Mouse (Mus musculus): ENCODE measurements around the gene Snx21.

Snx21 gene

DNA sequence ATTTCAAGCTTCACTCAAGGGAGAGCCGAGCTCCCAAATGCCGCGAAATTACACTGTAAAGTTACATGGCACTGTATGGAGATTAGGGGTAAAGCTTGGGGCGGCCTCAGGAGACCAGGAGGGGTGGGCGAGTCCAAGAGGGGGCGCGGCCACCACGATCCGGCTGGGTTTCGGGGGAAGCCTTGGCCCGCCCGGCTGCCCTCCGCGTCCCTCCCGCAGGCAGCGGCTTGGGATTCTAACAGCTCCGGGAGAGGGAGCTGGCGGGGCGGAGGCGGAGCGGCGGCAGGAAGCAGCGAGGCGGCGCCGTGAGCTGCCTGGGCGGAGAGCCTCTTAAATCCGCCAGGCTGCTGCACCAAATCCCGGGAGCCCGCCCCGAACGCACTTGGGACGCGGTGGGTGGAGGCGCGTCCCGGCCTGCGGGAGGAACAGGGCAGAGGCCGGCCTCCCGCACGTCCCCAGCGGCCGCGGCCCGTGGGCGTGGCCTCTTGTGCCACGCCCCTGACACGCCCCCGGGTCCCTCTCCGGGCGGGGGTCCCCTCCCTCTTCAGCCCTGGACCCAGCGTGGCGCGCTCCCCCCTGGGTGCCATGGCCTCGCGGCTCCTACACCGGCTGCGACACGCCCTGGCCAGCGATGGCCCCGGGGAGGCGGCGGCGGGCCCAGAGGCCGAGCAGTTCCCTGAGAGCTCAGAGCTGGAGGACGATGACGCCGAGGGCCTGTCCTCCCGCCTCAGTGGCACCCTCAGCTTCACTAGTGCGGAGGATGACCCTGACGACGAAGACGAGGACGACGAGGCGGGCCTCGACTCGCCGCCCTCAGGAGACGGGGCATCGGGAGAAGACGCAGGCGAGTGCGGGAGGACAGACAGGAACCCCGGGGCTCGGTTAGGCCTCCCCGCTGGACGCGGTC, at the start of gene Snx21:
TSS of gene Snx21 (plus strand) at position 343 of the 907 bp plus-strand sequence.
- peak; percentile 98 for DNase-seq (ENCODE audit: inconsistent age in 2 of 2, low spot score in 1 of 2)

DNA sequence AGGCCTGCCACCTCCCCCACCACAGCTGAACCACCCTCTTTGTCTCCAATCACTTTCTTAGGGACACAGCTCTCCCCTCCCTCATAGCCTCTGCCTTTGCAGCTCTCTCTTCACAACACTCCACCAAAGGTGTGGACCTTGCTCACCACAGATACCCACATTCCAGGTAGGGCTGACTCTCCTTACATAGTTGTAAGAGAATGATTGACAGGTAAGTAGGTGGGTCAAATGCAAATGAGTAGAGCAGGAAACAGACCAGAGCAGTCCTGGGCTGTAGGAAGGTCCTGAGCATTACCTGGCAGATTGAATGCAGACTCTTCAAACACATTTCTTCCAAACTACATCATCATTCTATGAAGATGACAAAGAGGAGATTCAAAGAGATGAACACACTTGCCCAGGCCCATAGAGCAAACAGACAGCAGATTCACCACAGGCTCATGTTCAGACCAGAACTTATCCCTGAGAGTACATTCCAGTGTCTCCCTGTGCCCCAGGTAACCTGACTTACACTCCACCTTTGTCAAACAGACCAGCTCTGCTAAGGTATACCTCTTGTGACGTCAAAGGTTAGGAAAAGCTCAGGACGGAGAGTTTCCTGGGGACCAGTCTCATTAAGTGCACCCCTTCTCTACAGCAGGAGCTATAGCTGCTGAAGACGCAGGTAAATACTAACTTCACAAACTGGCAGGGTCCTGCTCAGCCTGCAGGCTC, 48.1 kb upstream of the Snx21 start:
- no peak for DNase-seq (ENCODE audit: inconsistent age in 2 of 2, low spot score in 1 of 2)

DNA sequence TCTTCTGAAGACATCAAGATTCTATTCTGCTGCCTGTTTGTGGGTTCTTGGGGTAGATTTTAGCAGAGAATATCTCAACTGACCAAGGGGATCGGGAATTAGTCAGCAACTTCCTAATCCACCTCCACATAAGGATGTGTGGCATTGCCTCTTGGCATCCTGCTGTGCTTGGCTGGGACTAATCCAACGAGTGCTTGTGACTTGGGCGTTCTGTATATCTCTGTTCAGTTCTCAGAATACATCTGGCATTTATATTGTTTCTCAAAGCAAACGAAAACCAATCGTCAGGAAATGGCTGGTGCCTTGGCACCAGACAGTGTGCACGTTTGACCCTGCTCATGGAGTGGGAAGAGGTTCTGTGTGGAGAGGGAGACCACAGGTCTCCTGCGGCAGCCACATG, 45.7 kb upstream of the Snx21 start:
- no peak for DNase-seq (ENCODE audit: inconsistent age in 2 of 2, low spot score in 1 of 2)

DNA sequence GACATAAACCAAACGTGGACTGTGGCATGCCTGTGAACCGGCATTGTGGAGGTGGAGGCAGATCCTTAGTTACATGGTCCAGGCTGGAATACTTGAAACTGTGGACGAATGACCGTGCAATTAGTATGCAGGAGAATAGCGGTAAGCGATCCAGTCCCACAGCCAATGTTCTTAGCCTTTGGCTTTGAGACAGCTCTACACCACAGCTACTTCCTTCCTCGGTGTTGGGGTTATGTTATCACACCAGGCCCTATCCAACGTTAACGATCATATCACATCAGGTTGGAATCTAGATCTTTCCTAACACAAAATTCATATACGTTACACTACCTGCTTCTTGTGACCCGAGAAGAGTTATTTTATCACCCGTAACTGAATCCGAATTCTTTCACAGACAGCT, 40.6 kb upstream of the Snx21 start:
- DNase-seq (ENCODE audit: inconsistent age in 2 of 2, low spot score in 1 of 2) = no peak

DNA sequence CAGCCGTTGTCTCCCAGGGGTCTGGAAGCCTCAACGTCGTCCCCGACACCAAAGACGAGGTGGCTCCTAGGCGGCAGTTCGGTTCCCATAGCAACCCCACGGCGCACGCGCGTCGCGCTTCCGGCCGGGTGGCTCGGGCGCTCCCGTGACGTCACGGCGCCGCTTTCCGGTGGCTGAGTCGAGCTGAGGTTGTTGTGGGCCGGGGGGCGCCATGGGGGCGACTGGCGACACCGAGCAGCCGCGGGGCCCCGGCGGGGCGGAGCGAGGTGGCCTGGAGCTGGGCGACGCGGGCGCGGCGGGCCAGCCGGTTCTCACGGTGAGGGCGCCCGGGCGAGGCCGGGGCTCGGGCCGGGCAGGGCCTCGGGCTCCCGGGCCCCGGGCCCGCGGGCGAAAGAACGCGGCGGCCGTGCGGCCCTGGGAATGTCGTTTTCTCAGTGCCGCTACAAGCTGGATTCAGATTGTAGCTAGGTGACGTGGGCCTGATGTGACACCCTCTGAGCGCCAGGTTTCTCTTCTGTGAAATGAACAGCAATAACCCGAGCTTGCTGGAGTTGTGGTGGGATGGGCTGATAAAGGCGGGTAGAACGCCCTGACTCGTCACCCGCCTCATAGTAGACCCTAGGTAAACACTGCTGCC, 39.7 kb upstream of the Snx21 start, which contains the start of the genes Wfdc3 and Dnttip1:
TSS of gene Wfdc3 (minus strand) at position 89 of the 637 bp plus-strand sequence.
TSS of gene Dnttip1 (plus strand) at position 141 of the 637 bp plus-strand sequence.
- DNase-seq (ENCODE audit: inconsistent age in 2 of 2, low spot score in 1 of 2) = peak; percentile 95 to 98

DNA sequence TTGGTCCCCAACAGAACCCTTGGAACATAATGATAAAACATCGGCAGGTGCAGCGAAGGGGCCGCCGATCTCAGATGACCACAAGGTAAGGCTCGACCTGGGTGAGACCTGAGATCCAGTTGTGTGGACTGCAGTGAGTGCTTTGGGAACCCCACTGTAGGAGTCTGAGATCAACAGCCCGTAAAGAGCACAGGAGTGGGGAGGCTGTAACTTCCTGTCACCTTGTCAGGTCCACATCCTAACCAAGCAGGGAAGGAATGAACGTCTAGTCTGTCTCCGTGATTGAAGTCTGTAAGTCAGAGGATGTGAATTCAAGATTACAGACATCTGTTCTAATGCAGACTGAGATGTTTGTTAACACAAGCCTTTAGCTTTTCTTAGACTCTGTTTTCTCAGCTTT, 38.9 kb upstream of the Snx21 start:
- DNase-seq (ENCODE audit: inconsistent age in 2 of 2, low spot score in 1 of 2) = no peak

DNA sequence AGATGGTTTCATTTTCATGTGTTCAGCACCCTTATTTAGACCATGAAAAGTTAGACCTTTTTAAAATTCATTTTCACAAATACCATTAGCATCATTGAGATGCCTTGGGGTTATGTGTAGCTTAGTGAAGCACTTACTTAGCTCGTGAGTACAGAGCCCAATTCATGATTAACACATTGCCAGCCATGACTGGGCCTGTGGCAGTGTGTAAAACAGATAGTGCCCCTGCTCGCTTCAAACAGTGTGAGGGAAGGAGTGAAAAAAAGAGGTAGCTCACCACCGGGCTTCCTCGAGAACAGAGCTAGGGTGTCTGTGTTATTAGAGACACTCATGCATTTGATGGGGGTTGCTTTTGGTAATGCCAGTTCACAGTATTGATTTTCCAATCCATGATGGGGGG, 37.4 kb upstream of the Snx21 start:
- no peak for DNase-seq (ENCODE audit: inconsistent age in 2 of 2, low spot score in 1 of 2)

DNA sequence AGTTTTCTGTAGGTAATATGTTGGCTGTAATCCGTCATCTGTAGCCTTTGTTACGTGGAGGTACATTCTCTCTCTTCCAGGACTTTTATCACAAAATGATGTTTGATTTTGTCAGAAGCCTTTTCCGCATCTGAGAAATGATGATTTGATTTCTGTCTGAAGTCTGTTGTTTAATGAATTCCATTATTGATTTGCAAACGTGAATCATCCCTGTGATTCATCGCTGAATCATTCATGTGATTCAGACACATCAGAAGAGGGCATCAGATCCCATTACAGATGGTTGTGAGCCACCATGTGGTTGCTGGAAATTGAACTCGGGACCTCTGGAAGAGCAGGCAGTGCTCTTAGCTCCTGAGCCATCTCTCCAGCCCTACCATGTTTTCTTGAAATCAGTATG, 36.6 kb upstream of the Snx21 start:
- DNase-seq (ENCODE audit: inconsistent age in 2 of 2, low spot score in 1 of 2) = peak in 1 of 2 experiments; percentile 79

DNA sequence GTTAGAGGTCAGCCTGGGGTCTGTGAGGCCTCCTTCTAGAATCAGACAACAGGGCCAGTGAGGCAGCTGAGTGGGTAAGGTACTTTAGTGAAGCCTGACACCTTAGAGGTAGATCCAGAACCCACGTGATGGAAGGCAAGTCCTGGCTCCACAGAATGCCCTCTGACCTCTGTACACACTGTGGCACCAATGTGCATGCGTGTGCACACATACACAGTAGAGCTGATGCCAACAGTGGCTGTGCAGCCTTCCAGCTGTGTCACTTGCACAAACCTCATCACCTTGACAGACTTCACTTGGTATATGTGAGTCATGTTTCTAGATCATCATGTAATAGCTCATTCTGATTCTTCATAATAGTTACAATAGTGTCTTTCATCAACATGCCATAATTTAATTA, 33.2 kb upstream of the Snx21 start:
- peak in 1 of 2 experiments; percentile 59 for DNase-seq (ENCODE audit: inconsistent age in 2 of 2, low spot score in 1 of 2)

DNA sequence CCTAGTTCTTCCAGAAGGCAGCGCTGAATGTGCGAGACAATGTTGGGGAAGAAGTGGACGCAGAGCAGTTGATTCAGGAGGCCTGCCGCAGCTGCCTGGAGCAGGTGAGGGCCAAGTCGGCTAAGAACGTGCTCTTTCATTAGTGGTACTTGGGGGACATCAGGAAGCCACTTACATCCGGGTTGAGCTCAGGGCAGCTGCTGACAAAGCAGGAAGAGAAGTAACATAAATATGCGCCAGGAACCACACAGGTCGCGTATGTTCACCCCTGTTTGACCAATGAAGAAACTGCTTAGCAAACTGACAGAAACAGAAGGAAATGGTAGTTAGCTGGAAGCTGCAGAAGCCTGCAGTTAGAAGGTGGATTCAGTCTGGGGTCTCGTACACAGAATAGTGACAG, 31.5 kb upstream of the Snx21 start:
- DNase-seq (ENCODE audit: inconsistent age in 2 of 2, low spot score in 1 of 2) = no peak

DNA sequence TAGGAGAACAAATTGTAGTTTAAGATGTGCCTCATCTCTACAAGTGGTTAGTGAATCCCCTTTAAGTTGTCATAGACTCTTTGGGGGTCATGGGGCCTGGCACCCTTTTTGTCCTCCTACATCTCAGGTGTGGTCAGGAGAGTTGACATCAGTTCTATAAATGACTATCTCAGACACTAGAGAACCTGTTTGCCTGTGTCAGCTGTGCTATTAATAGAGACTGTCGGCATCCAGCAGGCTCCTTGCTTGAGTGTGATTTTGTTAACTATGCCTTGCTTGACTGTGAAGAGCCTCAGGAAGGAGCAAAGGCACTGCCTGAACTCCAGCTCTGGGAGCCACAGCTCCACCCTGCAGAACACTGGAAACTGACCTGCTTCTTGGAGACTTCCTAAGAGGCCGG, 30.8 kb upstream of the Snx21 start:
- no peak for DNase-seq (ENCODE audit: inconsistent age in 2 of 2, low spot score in 1 of 2)

DNA sequence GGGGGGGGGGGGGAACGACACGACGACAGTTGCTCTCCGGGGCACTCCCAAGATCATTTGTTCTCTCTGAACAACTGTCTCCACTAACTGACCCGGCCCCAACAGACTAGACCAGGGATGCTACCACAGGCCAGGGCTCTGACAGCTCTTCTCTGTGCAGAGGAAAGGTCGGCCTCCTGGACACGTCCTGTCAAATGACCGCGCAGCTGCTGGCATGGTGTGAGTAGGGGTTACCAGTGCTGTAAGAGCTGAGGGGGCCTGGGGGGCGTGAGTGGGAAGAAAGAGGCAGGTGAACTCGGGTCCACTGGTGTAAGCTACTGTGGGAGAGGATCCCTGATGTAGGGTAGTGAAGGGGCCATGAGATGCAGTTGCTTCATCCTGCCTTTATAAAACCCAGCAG, 27.8 kb upstream of the Snx21 start:
- no peak for DNase-seq (ENCODE audit: inconsistent age in 2 of 2, low spot score in 1 of 2)

DNA sequence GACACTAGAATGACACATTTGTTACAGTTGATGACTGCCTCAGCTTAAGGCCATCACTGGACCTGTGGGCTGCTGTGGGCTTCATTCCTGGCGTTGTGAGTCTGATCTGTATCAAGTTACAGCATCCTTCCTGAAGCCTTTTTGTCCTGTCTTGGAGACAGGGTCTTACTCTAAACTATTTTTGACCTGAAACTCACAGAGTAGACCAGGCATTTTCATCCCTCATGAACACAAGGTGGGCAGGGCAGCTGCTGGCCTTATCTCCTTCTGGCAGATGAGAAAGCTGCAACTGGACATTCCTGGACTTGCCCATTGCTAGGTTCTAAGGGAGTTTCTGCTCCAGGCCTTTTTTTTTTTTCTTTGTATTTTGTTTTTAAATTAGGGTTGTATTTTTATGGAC, 26.9 kb upstream of the Snx21 start:
- DNase-seq (ENCODE audit: inconsistent age in 2 of 2, low spot score in 1 of 2) = no peak

DNA sequence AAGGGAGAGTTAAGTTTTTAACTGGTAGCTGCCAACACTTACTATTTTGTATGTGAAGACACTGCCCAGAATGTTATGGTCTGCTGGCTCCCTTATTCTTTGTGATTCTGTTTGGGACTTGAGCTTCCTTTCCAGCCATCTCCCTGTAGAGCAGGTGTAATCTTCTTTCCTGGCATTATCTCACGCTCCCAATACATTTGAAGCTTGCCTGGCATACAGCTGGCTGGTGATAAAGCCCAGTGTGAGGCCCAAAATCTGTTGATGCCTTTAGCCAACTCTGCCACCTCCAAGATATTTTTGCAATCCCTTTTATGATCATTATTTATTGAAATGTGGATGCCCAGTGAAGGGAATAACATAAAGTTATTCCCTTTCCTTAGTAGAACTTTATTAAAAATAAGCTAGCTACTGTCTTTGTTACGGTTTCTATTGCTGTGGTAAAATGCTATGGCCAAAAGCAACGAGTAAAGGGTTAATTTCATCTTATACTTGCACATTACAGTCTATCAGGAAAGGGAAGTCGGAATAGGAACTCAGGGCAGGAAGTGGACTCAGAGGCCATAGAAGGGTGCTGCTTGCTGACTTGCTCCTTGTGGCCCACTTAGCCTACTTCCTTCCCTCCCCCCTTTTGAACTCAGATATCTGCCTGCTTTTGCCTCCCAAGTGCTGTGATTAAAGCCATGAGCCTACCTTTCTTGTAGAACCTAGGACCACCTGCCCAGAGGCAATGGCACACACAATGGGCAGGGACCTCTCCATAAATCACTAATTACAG, 25.4 kb upstream of the Snx21 start:
- DNase-seq (ENCODE audit: inconsistent age in 2 of 2, low spot score in 1 of 2) = no peak

DNA sequence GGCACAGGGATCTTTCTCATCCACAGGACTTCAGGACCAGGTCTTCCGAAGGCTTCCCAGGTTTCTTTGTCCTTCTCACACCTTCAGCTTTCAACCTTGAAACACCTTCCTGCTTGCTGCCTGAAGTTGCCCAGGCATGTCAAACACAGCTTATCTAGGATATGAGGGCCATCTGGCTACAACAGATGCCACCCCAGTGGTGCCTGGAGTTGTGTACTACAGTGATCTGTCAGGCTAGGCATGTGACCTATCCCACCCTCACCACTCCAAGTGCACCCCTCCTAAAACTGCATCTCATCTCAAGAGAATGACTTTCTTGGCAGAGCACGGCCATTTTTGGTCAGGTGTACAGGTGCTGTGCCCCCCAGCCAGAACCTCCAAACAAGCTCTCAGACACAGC, 24.1 kb upstream of the Snx21 start:
- no peak for DNase-seq (ENCODE audit: inconsistent age in 2 of 2, low spot score in 1 of 2)

DNA sequence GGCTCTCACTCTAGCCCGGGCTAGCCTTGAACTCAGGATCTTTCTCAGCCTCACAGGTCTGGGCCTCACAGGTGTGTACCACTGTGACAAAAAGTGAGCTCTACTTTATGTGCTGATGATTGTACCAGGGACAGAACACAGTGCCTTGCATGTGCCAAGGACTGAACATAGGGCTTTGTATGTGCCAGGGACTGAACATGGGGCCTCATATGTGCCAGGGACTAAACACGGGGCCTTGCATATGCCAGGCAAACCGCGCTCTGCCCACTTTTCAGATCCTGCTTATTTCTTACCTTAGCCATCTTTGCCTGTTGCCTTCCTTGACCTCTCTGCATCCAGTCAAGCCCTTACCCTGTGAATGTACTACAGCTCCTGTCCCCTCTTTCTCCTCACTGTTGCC, 23.7 kb upstream of the Snx21 start:
- DNase-seq (ENCODE audit: inconsistent age in 2 of 2, low spot score in 1 of 2) = no peak

DNA sequence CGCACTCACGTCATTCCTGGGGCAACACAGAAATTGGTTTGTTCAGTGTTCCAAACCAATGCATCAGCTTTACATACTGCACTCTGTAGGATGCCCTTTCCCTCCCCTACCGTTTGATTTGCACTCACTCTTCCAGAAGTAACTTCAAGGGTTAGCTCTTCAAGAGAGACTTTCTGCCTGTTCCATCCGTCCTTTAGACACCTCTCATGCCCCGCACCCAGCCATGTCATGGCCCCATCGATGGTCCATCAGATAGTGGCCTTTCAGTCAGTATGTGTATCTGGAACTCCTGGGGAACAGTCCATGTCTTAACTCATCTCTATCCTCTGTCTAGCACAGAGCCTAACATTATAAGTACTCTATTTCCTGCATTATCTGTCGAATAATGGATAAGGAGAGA, 23.0 kb upstream of the Snx21 start:
- DNase-seq (ENCODE audit: inconsistent age in 2 of 2, low spot score in 1 of 2) = no peak

DNA sequence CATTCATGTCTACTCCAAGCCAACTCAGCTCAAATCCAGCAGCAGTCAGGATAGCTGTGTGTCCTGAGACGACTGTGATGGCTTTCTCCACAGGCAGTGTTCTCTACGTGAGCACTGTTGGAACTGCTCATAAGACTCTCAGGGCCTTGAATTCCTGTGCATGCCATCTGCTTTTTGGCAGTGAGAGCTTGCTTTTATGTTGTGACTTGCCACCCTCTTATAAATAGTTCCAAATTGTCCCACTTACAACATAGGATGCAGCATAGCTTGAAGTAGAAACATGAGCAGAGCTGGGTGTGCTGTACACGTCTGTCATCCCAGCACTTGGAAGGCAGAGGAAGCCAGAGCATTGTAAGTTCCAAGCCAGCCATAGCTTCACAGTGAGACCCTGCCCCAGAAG, 19.8 kb upstream of the Snx21 start:
- DNase-seq (ENCODE audit: inconsistent age in 2 of 2, low spot score in 1 of 2) = no peak

DNA sequence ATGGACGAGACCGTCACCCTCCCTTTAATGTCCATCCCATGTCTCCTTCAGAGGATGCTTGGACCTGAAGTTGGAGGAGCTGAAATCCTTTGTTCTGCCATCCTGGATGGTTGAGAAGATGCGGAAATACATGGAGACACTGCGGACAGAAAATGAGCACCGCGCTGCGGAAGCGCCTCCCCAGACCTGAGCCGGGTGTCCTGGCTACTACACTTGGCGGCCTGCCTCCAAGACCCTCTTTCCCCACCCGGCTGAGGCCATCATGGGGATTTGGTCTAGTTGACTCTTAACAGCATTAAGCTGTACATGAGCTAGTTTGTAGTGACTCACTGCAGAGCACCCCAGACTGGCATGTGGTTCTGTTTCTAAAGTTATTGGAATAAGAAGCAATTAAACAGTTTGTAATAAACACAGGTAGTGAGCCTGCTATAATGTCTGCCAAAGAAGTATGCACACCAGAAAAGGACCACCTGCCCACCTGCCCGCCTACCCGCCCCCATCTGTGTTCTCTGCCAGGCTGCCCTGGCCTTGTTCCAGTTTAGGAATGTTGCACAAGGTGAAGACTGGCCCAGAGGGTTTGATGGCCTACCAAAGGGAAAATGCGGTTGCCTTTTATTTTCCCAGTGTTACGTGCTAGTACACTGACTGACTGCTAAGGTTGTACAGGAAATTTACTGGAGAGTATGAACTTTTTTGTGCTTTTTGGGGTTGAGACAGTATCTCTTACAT, 17.6 kb upstream of the Snx21 start:
- DNase-seq (ENCODE audit: inconsistent age in 2 of 2, low spot score in 1 of 2) = peak in 1 of 2 experiments; percentile 74
